Mouse (Mus musculus): Measurements from ENCODE around the gene Trmt61a. TPM values are rescaled to one million over a fixed set of nuclear protein-coding genes. Genes with fewer than 3 reads are reported as not detected.

The Trmt61a gene
- polyA plus RNA-seq, 1 experiment from 2014 or later = 5.8 TPM

- 80% methylated on average over 17 of the region's 17 CpGs for WGBS
- DNase-seq (ENCODE audit: low spot score) (no peak), ATAC-seq (no peak)
- H3K9me3 ChIP-seq (replicated peaks; ENCODE audit: control insufficient read depth, low read length) = no peaks in the 10 kb centered on the region
- peaks cover 32% of the 10 kb centered on the region for H3K36me3 ChIP-seq (ENCODE audit: control insufficient read depth, insufficient read depth, low read length)
- H3K9ac ChIP-seq (ENCODE audit: low read length) = no peak overlapping the region
- H3K4me2 ChIP-seq (ENCODE audit: low read length) = no peak overlapping the region
- no peak overlapping the region for H3K4me3 ChIP-seq (ENCODE audit: low read depth, low read length)
- no peak overlapping the region for H3K27ac ChIP-seq (ENCODE audit: low read depth, low read length)
- no peaks in the 10 kb centered on the region for H3K27me3 ChIP-seq (replicated peaks; ENCODE audit: control insufficient read depth, insufficient read depth, low read length)
- H3K4me1 ChIP-seq (ENCODE audit: control insufficient read depth, insufficient read depth, low read length) = peaks cover under 1% of the 10 kb centered on the region
Observed at GRCm38 (mm10) chr12:111663228-111664143, 14.4 kb upstream of the Trmt61a start.

GRCm38 (mm10) chr12:111664144-111664634, 13.7 kb upstream of the Trmt61a start:
- Histone ChIP-seq H3K9me3 (replicated peaks; ENCODE audit: control insufficient read depth, low read length) (no peaks in the 10 kb centered on the region), H3K27me3 (replicated peaks; ENCODE audit: control insufficient read depth, insufficient read depth, low read length) (no peaks in the 10 kb centered on the region), H3K4me2 (ENCODE audit: low read length) (no peak overlapping the region), H3K36me3 (ENCODE audit: control insufficient read depth, insufficient read depth, low read length) (peaks cover 34% of the 10 kb centered on the region), H3K4me3 (ENCODE audit: low read depth, low read length) (no peak overlapping the region), H3K4me1 (ENCODE audit: control insufficient read depth, insufficient read depth, low read length) (peaks cover 8% of the 10 kb centered on the region), H3K9ac (ENCODE audit: low read length) (no peak overlapping the region), H3K27ac (ENCODE audit: low read depth, low read length) (no peak overlapping the region)
- 54% methylated on average over 6 of the region's 6 CpGs for WGBS
- DNase-seq (ENCODE audit: low spot score) = no peak
- ATAC-seq = no peak

GRCm38 (mm10) chr12:111665041-111665880, 12.6 kb upstream of the Trmt61a start:
- no peak for ATAC-seq
- Histone ChIP-seq H3K27ac (ENCODE audit: low read depth, low read length) (no peak overlapping the region), H3K36me3 (ENCODE audit: control insufficient read depth, insufficient read depth, low read length) (peaks cover 35% of the 10 kb centered on the region)

GRCm38 (mm10) chr12:111666380-111666779, 11.5 kb upstream of the Trmt61a start:
- 83% methylated on average over 13 of the region's 13 CpGs for WGBS

More at GRCm38 (mm10) chr12:111665041-111665880, 12.6 kb upstream of the Trmt61a start:
- no peaks in the 10 kb centered on the region for H3K9me3 ChIP-seq (replicated peaks; ENCODE audit: control insufficient read depth, low read length)
- no peaks in the 10 kb centered on the region for H3K27me3 ChIP-seq (replicated peaks; ENCODE audit: control insufficient read depth, insufficient read depth, low read length)
- no peak overlapping the region for H3K4me2 ChIP-seq (ENCODE audit: low read length)
- no peak overlapping the region for H3K9ac ChIP-seq (ENCODE audit: low read length)
- 85% methylated on average over 13 of the region's 13 CpGs for WGBS
- no peak overlapping the region for H3K4me3 ChIP-seq (ENCODE audit: low read depth, low read length)
- no peak for DNase-seq (ENCODE audit: low spot score)
- peaks cover 15% of the 10 kb centered on the region for H3K4me1 ChIP-seq (ENCODE audit: control insufficient read depth, insufficient read depth, low read length)

GRCm38 (mm10) chr12:111667421-111667820, 10.5 kb upstream of the Trmt61a start:
- Histone ChIP-seq H3K4me1 (ENCODE audit: control insufficient read depth, insufficient read depth, low read length) (peaks cover 19% of the 10 kb centered on the region), H3K27me3 (replicated peaks; ENCODE audit: control insufficient read depth, insufficient read depth, low read length) (no peaks in the 10 kb centered on the region), H3K9ac (ENCODE audit: low read length) (no peak overlapping the region), H3K9me3 (replicated peaks; ENCODE audit: control insufficient read depth, low read length) (no peaks in the 10 kb centered on the region), H3K4me3 (ENCODE audit: low read depth, low read length) (no peak overlapping the region), H3K36me3 (ENCODE audit: control insufficient read depth, insufficient read depth, low read length) (peaks cover 39% of the 10 kb centered on the region), H3K27ac (ENCODE audit: low read depth, low read length) (no peak overlapping the region), H3K4me2 (ENCODE audit: low read length) (no peak overlapping the region)
- 89% methylated on average over 5 of the region's 5 CpGs for WGBS
- DNase-seq (ENCODE audit: low spot score) (no peak), ATAC-seq (no peak)

More at GRCm38 (mm10) chr12:111666380-111666779, 11.5 kb upstream of the Trmt61a start:
- Histone ChIP-seq H3K4me1 (ENCODE audit: control insufficient read depth, insufficient read depth, low read length) (peaks cover 19% of the 10 kb centered on the region), H3K36me3 (ENCODE audit: control insufficient read depth, insufficient read depth, low read length) (peaks cover 39% of the 10 kb centered on the region), H3K4me2 (ENCODE audit: low read length) (no peak overlapping the region), H3K27me3 (replicated peaks; ENCODE audit: control insufficient read depth, insufficient read depth, low read length) (no peaks in the 10 kb centered on the region), H3K4me3 (ENCODE audit: low read depth, low read length) (no peak overlapping the region), H3K9me3 (replicated peaks; ENCODE audit: control insufficient read depth, low read length) (no peaks in the 10 kb centered on the region), H3K27ac (ENCODE audit: low read depth, low read length) (no peak overlapping the region), H3K9ac (ENCODE audit: low read length) (no peak overlapping the region)
- DNase-seq (ENCODE audit: low spot score) (no peak), ATAC-seq (no peak)

- peak overlapping the region; percentile 95 for H3K9ac ChIP-seq (ENCODE audit: low read length)
- peak; percentile 52 for ATAC-seq
- peaks cover 39% of the 10 kb centered on the region for H3K36me3 ChIP-seq (ENCODE audit: control insufficient read depth, insufficient read depth, low read length)
- H3K4me3 ChIP-seq (ENCODE audit: low read depth, low read length) = peak overlapping the region; percentile 93
- WGBS = 2% methylated on average over 8 of the region's 8 CpGs
- no peaks in the 10 kb centered on the region for H3K9me3 ChIP-seq (replicated peaks; ENCODE audit: control insufficient read depth, low read length)
- peak overlapping the region; percentile 78 for H3K27ac ChIP-seq (ENCODE audit: low read depth, low read length)
- peak; percentile 97 for DNase-seq (ENCODE audit: low spot score)
- peak overlapping the region; percentile 95 for H3K4me2 ChIP-seq (ENCODE audit: low read length)
- peaks cover 26% of the 10 kb centered on the region for H3K4me1 ChIP-seq (ENCODE audit: control insufficient read depth, insufficient read depth, low read length)
- no peaks in the 10 kb centered on the region for H3K27me3 ChIP-seq (replicated peaks; ENCODE audit: control insufficient read depth, insufficient read depth, low read length)
Observed at GRCm38 (mm10) chr12:111668457-111668912, 9.4 kb upstream of the Trmt61a start.

- Histone ChIP-seq H3K36me3 (ENCODE audit: control insufficient read depth, insufficient read depth, low read length) (peaks cover 39% of the 10 kb centered on the region), H3K4me3 (ENCODE audit: low read depth, low read length) (peak overlapping the region; percentile 93), H3K9ac (ENCODE audit: low read length) (peak overlapping the region; percentile 95), H3K27me3 (replicated peaks; ENCODE audit: control insufficient read depth, insufficient read depth, low read length) (no peaks in the 10 kb centered on the region), H3K27ac (ENCODE audit: low read depth, low read length) (peak overlapping the region; percentile 78), H3K4me2 (ENCODE audit: low read length) (peak overlapping the region; percentile 95), H3K9me3 (replicated peaks; ENCODE audit: control insufficient read depth, low read length) (no peaks in the 10 kb centered on the region), H3K4me1 (ENCODE audit: control insufficient read depth, insufficient read depth, low read length) (peaks cover 26% of the 10 kb centered on the region)
- ATAC-seq (no peak), DNase-seq (ENCODE audit: low spot score) (no peak)
- WGBS = 59% methylated on average over 23 of the region's 23 CpGs
Observed at GRCm38 (mm10) chr12:111669000-111669788, 8.7 kb upstream of the Trmt61a start.

- Histone ChIP-seq H3K4me1 (ENCODE audit: control insufficient read depth, insufficient read depth, low read length) (peaks cover 26% of the 10 kb centered on the region), H3K9me3 (replicated peaks; ENCODE audit: control insufficient read depth, low read length) (no peaks in the 10 kb centered on the region), H3K4me2 (ENCODE audit: low read length) (peak overlapping the region; percentile 95), H3K27ac (ENCODE audit: low read depth, low read length) (0 out of 2 replicates have a peak overlapping the region, but pooled peaks have one; percentile 87), H3K27me3 (replicated peaks; ENCODE audit: control insufficient read depth, insufficient read depth, low read length) (no peaks in the 10 kb centered on the region), H3K36me3 (ENCODE audit: control insufficient read depth, insufficient read depth, low read length) (peaks cover 38% of the 10 kb centered on the region), H3K9ac (ENCODE audit: low read length) (peak overlapping the region; percentile 95), H3K4me3 (ENCODE audit: low read depth, low read length) (peak overlapping the region; percentile 93)
- no peak for DNase-seq (ENCODE audit: low spot score)
- 39% methylated on average over 8 of the region's 8 CpGs for WGBS
- no peak for ATAC-seq
Observed at GRCm38 (mm10) chr12:111669961-111670360, 7.9 kb upstream of the Trmt61a start.
